Mouse (Mus musculus) hindbrain, postnatal 0 days (tissue): ENCODE measurements around the gene Cdh13. TPM values are rescaled to one million over a fixed set of nuclear protein-coding genes. Genes with fewer than 3 reads are reported as not detected.

Experiments used
- ATAC-seq: fragments of 200-750 bp; cut with Nextera tagmentation; 2 replicates; pipeline ENCODE4 v1.8.0; 2017; ENCODE audit warnings: mild to moderate bottlenecking, moderate TSS enrichment, moderate library complexity
- DNase-seq: peaks from one replicate; pipeline ENCODE4 v3.0.0-alpha.2; 2015; ENCODE audit warnings: low spot score
- H3K27ac ChIP-seq: fragments of 300-500 bp; sonication (generic); 2 replicates; pipeline ENCODE4 v1.5.1; 2014; ENCODE audit warnings: mild to moderate bottlenecking
- H3K27me3 ChIP-seq: fragments of 300-500 bp; sonication (generic); 2 replicates; pipeline ENCODE4 v1.6.1; 2014; ENCODE audit warnings: low read length, mixed read lengths; ENCODE audit not compliant: insufficient read depth
- H3K36me3 ChIP-seq: fragments of 300-500 bp; sonication (generic); 2 replicates; pipeline ENCODE4 v1.6.1; 2014; ENCODE audit warnings: low read length, mixed read lengths; ENCODE audit not compliant: insufficient read depth
- H3K4me1 ChIP-seq: fragments of 300-500 bp; sonication (generic); 2 replicates; pipeline ENCODE4 v1.6.1; 2014; ENCODE audit warnings: antibody characterized with exemption, low read length, mixed read lengths; ENCODE audit not compliant: insufficient read depth
- H3K4me2 ChIP-seq: fragments of 300-500 bp; sonication (generic); 2 replicates; pipeline ENCODE4 v1.6.1; 2014; ENCODE audit warnings: low read depth, mild to moderate bottlenecking, low read length, moderate library complexity, mixed read lengths
- H3K4me3 ChIP-seq: fragments of 300-500 bp; sonication (generic); 2 replicates; pipeline ENCODE4 v1.5.1; 2014; ENCODE audit warnings: low read length
- H3K9ac ChIP-seq: fragments of 300-500 bp; sonication (generic); replicated peaks from 2 replicates; pipeline ENCODE4 v1.6.1; 2014; ENCODE audit warnings: mild to moderate bottlenecking, low read length, moderate library complexity, mixed read lengths
- H3K9me3 ChIP-seq: fragments of 300-500 bp; sonication (generic); 2 replicates; pipeline ENCODE4 v1.6.1; 2016; ENCODE audit warnings: low read length, mixed read lengths
- CTCF ChIP-seq: IDR thresholded peaks from 2 replicates; pipeline ENCODE4 v1.5.1; 2016; ENCODE audit warnings: antibody characterized with exemption, control low read depth, low read depth
- WGBS: fragments of 180-500 bp; shearing (Covaris S2); extraction: QIAGEN DNeasy Blood & Tissue Kit; methylation state at CpG from one replicate; pipeline ENCODE4 v1.1.7; 2014; 5-methylcytosine and 5-hydroxymethylcytosine counted together
- polyA plus RNA-seq: library from polyadenylated mRNA; unstranded; fragments of >200 nt; fragmentation: Nextera tagmentation; extraction: Ambion mirVana; gene quantifications from 2 replicates; pipeline ENCODE4 v1.2.1, GENCODE M21; 2015
- total RNA-seq: library from RNA; depleted of rRNA; stranded (reverse); fragments of >200 nt; gene quantifications from 2 replicates; pipeline ENCODE4 v1.2.3, GENCODE M21; 2014

The Cdh13 gene
- total and polyA plus RNA-seq, 2 experiments from 2014 or later = 137 to 141 TPM

GRCm38 (mm10) chr8:118350136-118350535, 66.6 kb downstream of the Cdh13 start:
- H3K4me1 ChIP-seq = no peaks in the 10 kb centered on the region
- no peaks in the 10 kb centered on the region for H3K27me3 ChIP-seq
- H3K9ac ChIP-seq = no peak overlapping the region
- TF ChIP-seq CTCF = no peak
- no peak for ATAC-seq
- WGBS = 50% methylated on average over 7 of the region's 7 CpGs
- H3K27ac ChIP-seq = no peak overlapping the region
- H3K9me3 ChIP-seq = no peaks in the 10 kb centered on the region
- H3K4me2 ChIP-seq = no peak overlapping the region
- no peak overlapping the region for H3K4me3 ChIP-seq
- no peak for DNase-seq
- H3K36me3 ChIP-seq = no peaks in the 10 kb centered on the region

- Histone ChIP-seq H3K4me3 (no peak overlapping the region), H3K27me3 (no peaks in the 10 kb centered on the region), H3K9ac (no peak overlapping the region), H3K4me1 (no peaks in the 10 kb centered on the region), H3K27ac (no peak overlapping the region), H3K9me3 (no peaks in the 10 kb centered on the region), H3K36me3 (no peaks in the 10 kb centered on the region), H3K4me2 (no peak overlapping the region)
- WGBS = 77% methylated on average over 4 of the region's 4 CpGs
- ATAC-seq (no peak), DNase-seq (no peak)
- TF ChIP-seq CTCF = no peak
Observed at GRCm38 (mm10) chr8:118353022-118353421, 69.5 kb downstream of the Cdh13 start.

DNA sequence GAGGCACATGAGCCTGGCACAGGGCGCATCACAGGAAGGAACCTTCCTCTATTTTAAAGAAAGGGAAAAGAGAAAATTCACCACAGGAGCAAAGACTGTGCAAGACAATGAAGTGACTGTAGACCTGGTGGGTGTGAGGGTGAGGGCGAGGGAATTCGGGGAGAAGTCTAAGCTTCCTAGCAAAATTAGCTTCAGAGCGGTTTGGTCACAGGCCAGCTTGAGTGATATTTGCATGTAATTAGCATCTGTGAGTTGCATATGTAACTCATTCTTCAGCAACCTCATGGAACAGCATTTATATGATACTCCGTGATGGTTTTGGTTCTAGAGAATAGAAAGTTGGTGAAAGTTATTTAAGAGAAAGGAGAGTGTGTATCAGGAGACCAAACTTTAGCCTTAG, 73.5 kb downstream of the Cdh13 start:
- DNase-seq (no peak), ATAC-seq (no peak)
- no peaks in the 10 kb centered on the region for H3K36me3 ChIP-seq
- no peaks in the 10 kb centered on the region for H3K27me3 ChIP-seq
- no peak overlapping the region for H3K4me3 ChIP-seq
- no peak overlapping the region for H3K4me2 ChIP-seq
- 70% methylated on average over 5 of the region's 5 CpGs for WGBS
- no peak overlapping the region for H3K9ac ChIP-seq
- H3K9me3 ChIP-seq = no peaks in the 10 kb centered on the region
- no peak for TF ChIP-seq CTCF
- no peaks in the 10 kb centered on the region for H3K4me1 ChIP-seq
- no peak overlapping the region for H3K27ac ChIP-seq

GRCm38 (mm10) chr8:118357596-118357995, 74.1 kb downstream of the Cdh13 start:
- DNase-seq (no peak), ATAC-seq (no peak)
- no peaks in the 10 kb centered on the region for H3K9me3 ChIP-seq
- H3K4me2 ChIP-seq = no peak overlapping the region
- H3K27ac ChIP-seq = no peak overlapping the region
- no peak overlapping the region for H3K4me3 ChIP-seq
- H3K4me1 ChIP-seq = no peaks in the 10 kb centered on the region
- no peaks in the 10 kb centered on the region for H3K36me3 ChIP-seq
- 83% methylated on average over 7 of the region's 7 CpGs for WGBS
- no peaks in the 10 kb centered on the region for H3K27me3 ChIP-seq
- no peak overlapping the region for H3K9ac ChIP-seq
- TF ChIP-seq CTCF = no peak

GRCm38 (mm10) chr8:118363781-118364180, 80.2 kb downstream of the Cdh13 start:
- Histone ChIP-seq H3K27me3 (no peaks in the 10 kb centered on the region), H3K4me3 (no peak overlapping the region), H3K27ac (no peak overlapping the region), H3K9ac (no peak overlapping the region), H3K4me2 (no peak overlapping the region), H3K9me3 (no peaks in the 10 kb centered on the region), H3K4me1 (peaks cover 4% of the 10 kb centered on the region; the same call in 1 of the 2 replicates), H3K36me3 (no peaks in the 10 kb centered on the region)
- TF ChIP-seq CTCF = no peak
- ATAC-seq (no peak), DNase-seq (no peak)
- 44% methylated on average over 3 of the region's 3 CpGs for WGBS

DNA sequence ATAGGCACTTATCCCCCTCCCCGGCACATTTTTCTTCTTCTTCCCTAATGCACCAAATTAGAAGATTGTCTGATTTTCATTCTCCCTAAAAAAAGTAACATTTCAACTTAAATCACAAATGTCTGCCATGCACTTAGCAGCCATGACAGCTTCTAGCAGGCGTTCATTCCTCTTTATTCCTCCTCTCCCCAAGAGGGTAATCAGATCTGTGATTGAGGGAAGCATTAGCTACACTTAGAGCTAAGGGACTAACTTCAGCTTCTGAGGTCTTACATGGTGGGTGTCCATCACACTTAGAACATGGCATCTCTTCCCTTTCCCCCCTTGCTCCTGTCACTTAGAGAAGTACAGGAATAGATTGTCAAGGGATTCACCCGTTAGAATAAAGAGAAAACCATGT, 89.6 kb downstream of the Cdh13 start:
- DNase-seq (no peak), ATAC-seq (no peak)
- Histone ChIP-seq H3K4me2 (no peak overlapping the region), H3K9me3 (no peaks in the 10 kb centered on the region), H3K4me1 (no peaks in the 10 kb centered on the region), H3K27ac (no peak overlapping the region), H3K36me3 (no peaks in the 10 kb centered on the region), H3K9ac (no peak overlapping the region), H3K27me3 (no peaks in the 10 kb centered on the region), H3K4me3 (no peak overlapping the region)
- 77% methylated on average over 3 of the region's 3 CpGs for WGBS
- TF ChIP-seq CTCF = no peak

- no peaks in the 10 kb centered on the region for H3K36me3 ChIP-seq
- 42% methylated on average over 6 of the region's 6 CpGs for WGBS
- no peak overlapping the region for H3K4me2 ChIP-seq
- ATAC-seq (no peak), DNase-seq (peak; percentile 60)
- H3K27me3 ChIP-seq = no peaks in the 10 kb centered on the region
- no peaks in the 10 kb centered on the region for H3K9me3 ChIP-seq
- TF ChIP-seq CTCF = no peak
- H3K4me1 ChIP-seq = 0 out of 2 replicates have a peak, but pooled peaks cover 7% of the 10 kb centered on the region
- H3K9ac ChIP-seq = no peak overlapping the region
- no peak overlapping the region for H3K4me3 ChIP-seq
- H3K27ac ChIP-seq = no peak overlapping the region
Observed at GRCm38 (mm10) chr8:118374738-118375137, 91.2 kb downstream of the Cdh13 start.
